Mouse (Mus musculus) limb, embryonic 10.5 days (tissue): Measurements from ENCODE around the gene Fgfr2. TPM values are rescaled to one million over a fixed set of nuclear protein-coding genes. Genes with fewer than 3 reads are reported as not detected.

Experiments used
- DNase-seq: peaks from one replicate; pipeline ENCODE4 v3.0.0-alpha.2; 2017; ENCODE audit warnings: low spot score
- H3K27ac ChIP-seq: fragments of 300-500 bp; sonication (generic); 2 replicates; pipeline ENCODE4 v1.5.1; 2016; ENCODE audit warnings: mild to moderate bottlenecking
- H3K27me3 ChIP-seq: fragments of 300-500 bp; sonication (generic); 2 replicates; pipeline ENCODE4 v1.6.1; 2016; ENCODE audit warnings: low read depth, mild to moderate bottlenecking; ENCODE audit not compliant: poor library complexity, severe bottlenecking
- H3K36me3 ChIP-seq: fragments of 300-500 bp; sonication (generic); 2 replicates; pipeline ENCODE4 v1.6.1; 2016; ENCODE audit warnings: mild to moderate bottlenecking, moderate library complexity
- H3K4me1 ChIP-seq: fragments of 300-500 bp; sonication (generic); 2 replicates; pipeline ENCODE4 v1.6.1; 2016
- H3K4me3 ChIP-seq: fragments of 300-500 bp; sonication (generic); 2 replicates; pipeline ENCODE4 v1.5.1; 2016; ENCODE audit warnings: mild to moderate bottlenecking, moderate library complexity
- H3K9me3 ChIP-seq: fragments of 300-500 bp; sonication (generic); replicated peaks from 2 replicates; pipeline ENCODE4 v1.6.1; 2016; ENCODE audit warnings: mild to moderate bottlenecking
- WGBS: fragments of 180-500 bp; shearing (Covaris S2); methylation state at CpG from one replicate; pipeline ENCODE4 v1.1.7; 2016; 5-methylcytosine and 5-hydroxymethylcytosine counted together
- polyA plus RNA-seq: library from polyadenylated mRNA; unstranded; fragments of >200 nt; fragmentation: Nextera tagmentation; extraction: Ambion mirVana; gene quantifications from 2 replicates; pipeline ENCODE4 v1.2.1, GENCODE M21; 2016

Fgfr2 gene
- polyA plus RNA-seq, 1 experiment from 2014 or later: 64.4 TPM

DNA sequence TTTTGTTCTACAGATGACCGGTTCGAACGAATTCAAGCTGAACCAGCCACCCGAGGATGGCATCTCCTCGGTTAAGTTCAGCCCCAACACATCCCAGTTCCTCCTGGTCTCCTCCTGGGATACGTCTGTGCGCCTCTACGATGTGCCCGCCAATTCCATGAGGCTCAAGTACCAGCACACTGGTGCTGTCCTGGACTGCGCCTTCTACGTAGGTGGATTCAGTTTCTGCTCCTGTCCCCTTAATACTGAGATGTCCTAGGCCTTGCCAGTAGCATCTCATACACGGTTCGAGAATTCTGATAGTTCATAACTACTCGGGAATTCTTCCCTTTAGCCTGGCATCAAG lies 1562.5 kb downstream of the Fgfr2 start:
- WGBS: under 1% methylated on average over 14 of the region's 14 CpGs
- Histone ChIP-seq H3K27ac (peak overlapping the region; percentile 98), H3K27me3 (peaks cover 39% of the 10 kb centered on the region), H3K4me3 (peak overlapping the region; percentile 92), H3K9me3 (no peaks in the 10 kb centered on the region), H3K36me3 (peaks cover 39% of the 10 kb centered on the region), H3K4me1 (peaks cover 32% of the 10 kb centered on the region)
- DNase-seq: no peak

DNA sequence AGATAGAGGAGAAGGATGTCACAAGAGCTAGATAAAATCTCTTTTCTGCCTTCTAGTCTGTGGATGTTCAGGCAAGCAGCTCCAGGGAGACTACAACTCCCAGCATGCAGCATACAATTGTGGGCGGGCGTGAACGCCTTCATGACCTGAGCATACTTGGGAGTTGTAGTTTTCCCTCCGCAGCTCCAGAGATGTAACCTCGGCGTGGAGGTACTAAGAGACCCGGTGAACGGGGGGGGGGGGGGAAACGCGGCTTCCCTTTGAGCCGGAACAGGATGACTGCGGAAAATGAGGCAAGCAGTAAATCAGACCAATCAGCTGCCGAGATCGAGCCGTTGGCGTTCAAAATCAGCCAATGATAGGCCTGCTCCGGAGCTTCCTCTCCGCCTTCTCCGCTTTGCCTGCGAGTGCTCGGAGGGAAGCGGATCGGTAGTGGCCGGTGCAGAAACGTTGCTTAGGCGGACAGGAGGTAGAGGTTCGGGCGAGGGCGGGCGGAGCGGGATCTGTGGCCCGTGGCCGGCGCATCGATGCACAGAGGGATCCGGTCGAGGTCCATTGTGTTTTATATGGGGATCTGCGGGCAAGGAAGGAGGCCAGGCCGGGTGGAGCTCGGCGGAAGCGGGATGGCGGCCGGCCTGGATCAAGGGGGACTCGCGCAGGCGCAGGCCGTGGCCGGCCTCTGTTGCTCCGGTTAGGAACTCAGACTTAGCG lies 1563.0 kb downstream of the Fgfr2 start, which contains the start of gene Bub3:
Gene Bub3, plus strand, starts transcription at position 237 of the 711 bp plus-strand sequence.
- WGBS: under 1% methylated on average over 46 of the region's 51 CpGs
- H3K27ac ChIP-seq: peak within 1 kb of the TSS; percentile 98

DNA sequence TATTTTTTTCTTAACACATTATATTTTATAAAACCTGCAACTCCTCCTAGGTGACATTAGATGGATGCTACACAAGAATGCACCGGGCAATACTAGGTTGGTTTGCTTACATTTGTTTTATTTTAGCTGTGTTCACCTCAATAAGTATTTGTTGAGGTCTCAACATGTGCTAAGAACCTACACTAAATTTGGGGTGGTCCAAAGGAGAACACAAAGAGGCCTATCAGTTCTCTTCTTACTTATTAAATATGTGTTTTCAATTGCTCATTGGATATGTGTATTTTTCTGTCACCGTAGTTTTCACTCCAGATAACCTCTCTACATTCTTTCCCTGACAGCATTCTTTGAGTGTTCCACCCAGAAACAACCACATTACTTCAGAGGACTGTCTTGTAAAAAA lies 1565.4 kb downstream of the Fgfr2 start:
- no peak for DNase-seq
- no peak overlapping the region for H3K4me3 ChIP-seq
- H3K27me3 ChIP-seq: peaks cover 69% of the 10 kb centered on the region
- 37% methylated on average over 2 of the region's 2 CpGs for WGBS
- peaks cover 50% of the 10 kb centered on the region for H3K4me1 ChIP-seq
- peaks cover 11% of the 10 kb centered on the region for H3K36me3 ChIP-seq
- H3K27ac ChIP-seq: no peak overlapping the region
- no peaks in the 10 kb centered on the region for H3K9me3 ChIP-seq

More for the DNA sequence above, 1563.0 kb downstream of the Fgfr2 start, which contains the start of gene Bub3:
- Histone ChIP-seq H3K27me3 (peaks cover 45% of the 10 kb centered on the region), H3K36me3 (peaks cover 35% of the 10 kb centered on the region), H3K9me3 (no peaks in the 10 kb centered on the region), H3K4me3 (peak within 1 kb of the TSS; percentile 92), H3K4me1 (peaks cover 37% of the 10 kb centered on the region)
- DNase-seq: peak; percentile 91

DNA sequence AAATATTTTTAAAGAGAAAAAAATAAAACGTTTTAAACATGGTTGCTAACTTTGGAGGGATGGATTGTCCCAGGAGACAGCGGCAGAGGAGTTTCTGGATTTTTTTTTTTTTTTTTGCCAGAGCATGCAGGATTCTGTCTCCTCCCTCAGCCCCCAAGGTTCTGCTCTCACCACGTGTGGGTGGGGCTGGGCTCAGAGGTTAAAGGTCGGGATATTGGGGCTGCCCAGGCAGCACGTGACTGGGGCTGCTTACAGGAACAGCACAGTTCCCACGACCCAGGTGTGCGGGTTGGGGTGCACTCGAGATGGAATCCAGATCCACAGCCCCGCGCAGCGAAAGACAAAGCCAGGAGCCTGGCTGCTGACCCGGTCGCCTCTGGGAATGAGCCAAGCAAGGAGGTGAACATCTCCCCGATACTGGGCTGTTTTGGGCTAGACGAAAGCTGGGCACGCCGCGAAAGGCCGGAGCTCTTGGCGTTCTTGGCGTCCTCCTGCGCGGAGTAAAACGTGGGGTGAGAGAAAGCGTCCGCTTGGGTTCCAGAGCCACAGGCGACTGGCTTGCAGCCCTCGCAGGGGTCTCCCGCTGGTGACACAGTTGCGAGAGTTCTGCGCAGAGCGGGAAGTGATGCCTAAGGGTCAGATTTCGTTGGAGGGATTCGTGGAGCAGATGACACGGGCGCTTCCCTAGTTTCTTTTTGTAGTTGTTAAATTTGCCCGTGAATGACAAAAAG lies 1566.4 kb downstream of the Fgfr2 start:
- Histone ChIP-seq H3K27ac (peak overlapping the region; percentile 30; the same call in 1 of the 2 replicates), H3K4me1 (peaks cover 49% of the 10 kb centered on the region), H3K36me3 (peaks cover under 1% of the 10 kb centered on the region; the same call in 1 of the 2 replicates), H3K27me3 (peaks cover 79% of the 10 kb centered on the region), H3K4me3 (peak overlapping the region; percentile 37), H3K9me3 (no peaks in the 10 kb centered on the region)
- under 1% methylated on average over 37 of the region's 37 CpGs for WGBS
- peak; percentile 68 for DNase-seq

DNA sequence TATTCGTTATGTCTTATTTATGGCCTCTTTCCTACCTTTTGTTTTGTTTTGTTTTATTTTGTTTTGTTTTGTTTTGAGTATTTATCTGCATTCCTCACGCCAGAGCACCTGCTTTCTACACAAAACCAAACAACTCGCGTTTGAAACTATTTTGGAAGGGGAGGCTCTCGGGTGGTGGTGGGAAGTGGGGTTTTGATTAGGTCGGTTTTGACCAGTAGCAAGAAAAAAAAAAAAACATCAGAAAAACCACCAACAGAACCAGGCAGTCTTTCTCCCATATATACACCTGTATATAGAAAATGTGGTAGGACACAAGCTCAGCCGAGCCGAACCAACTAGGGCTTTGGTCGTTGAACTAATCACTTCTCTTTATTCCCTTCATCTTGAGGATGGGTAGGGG lies 1567.0 kb downstream of the Fgfr2 start:
- H3K4me1 ChIP-seq: peaks cover 45% of the 10 kb centered on the region

DNA sequence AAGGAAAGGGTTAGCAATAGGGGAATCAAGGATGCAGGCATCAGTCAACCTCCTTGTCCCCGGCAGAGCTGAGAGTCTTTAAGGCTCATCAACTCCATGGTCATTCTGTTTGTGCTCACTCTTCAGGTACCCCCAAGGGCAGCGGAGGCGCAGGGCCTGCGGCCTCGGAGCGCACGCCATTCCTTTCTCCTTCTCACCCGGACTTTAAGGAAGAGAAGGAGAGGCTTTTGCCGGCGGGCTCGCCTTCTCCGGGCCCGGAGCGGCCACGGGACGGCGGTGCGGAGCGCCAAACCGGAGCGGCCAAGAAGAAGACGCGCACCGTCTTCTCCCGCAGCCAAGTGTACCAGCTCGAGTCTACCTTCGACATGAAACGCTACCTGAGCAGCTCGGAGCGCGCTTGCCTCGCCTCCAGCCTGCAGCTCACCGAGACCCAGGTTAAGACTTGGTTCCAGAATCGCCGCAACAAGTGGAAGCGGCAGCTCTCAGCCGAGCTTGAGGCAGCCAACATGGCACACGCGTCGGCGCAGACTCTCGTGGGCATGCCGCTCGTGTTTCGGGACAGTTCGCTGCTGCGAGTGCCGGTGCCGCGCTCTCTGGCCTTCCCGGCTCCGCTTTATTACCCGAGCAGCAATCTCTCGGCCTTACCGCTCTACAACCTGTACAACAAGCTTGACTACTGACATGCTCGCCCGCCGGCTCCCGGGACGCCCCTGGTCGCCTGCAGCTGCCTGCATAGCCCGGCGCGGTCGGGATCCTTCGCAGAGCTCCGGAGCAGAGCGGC lies 1567.7 kb downstream of the Fgfr2 start:
- H3K36me3 ChIP-seq: no peaks in the 10 kb centered on the region
- H3K27ac ChIP-seq: no peak overlapping the region
- peaks cover 44% of the 10 kb centered on the region for H3K4me1 ChIP-seq
- no peaks in the 10 kb centered on the region for H3K9me3 ChIP-seq
- H3K27me3 ChIP-seq: peaks cover 91% of the 10 kb centered on the region
- under 1% methylated on average over 68 of the region's 68 CpGs for WGBS
- peak overlapping the region; percentile 36 for H3K4me3 ChIP-seq
- peak; percentile 79 for DNase-seq

More for the DNA sequence above, 1567.0 kb downstream of the Fgfr2 start:
- 2% methylated on average over 9 of the region's 9 CpGs for WGBS
- H3K36me3 ChIP-seq: no peaks in the 10 kb centered on the region
- H3K27me3 ChIP-seq: peaks cover 85% of the 10 kb centered on the region
- H3K9me3 ChIP-seq: no peaks in the 10 kb centered on the region
- DNase-seq: no peak
- H3K27ac ChIP-seq: no peak overlapping the region
- H3K4me3 ChIP-seq: 0 out of 2 replicates have a peak overlapping the region, but pooled peaks have one; percentile 36

DNA sequence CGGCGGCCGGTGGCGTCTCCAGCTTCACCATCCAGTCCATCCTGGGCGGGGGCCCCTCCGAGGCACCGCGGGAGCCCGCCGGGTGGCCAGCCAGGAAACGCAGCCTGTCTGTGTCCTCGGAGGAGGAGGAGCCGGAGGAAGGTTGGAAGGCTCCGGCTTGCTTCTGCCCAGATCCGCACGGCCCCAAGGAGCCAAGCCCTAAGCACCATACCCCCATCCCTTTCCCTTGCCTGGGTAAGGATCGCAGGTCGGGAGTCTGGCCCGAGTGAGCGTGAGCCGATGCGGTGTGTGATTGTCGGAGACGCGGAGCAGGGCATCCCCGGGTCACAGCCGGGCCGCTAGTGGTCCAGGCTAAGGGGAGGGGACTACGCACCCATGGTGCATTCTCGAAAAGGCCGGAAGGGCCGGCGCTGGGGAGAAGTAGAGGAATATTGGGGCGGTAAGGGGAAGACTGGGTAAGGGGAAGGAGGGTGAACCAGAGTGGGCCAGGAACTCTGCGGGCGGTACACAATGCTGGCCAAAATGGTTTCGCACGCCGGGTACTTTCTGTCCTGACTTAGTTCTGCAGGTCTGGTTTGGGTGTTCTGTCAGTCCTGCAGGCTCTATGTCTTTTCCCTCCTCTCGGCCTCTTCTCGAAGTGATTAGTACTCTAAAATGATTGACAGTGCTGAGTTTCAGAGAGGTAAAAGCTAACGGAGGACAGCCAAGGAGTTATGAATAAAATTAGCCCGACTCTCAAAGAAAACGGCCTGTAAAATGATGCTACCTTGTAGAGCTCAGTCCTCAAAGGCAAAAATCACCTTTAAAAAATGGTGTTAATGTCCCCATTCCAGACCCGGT lies 1568.6 kb downstream of the Fgfr2 start:
- Histone ChIP-seq H3K36me3 (no peaks in the 10 kb centered on the region), H3K27me3 (peaks cover 100% of the 10 kb centered on the region), H3K9me3 (no peaks in the 10 kb centered on the region), H3K27ac (0 out of 2 replicates have a peak overlapping the region, but pooled peaks have one; percentile 8), H3K4me3 (peak overlapping the region; percentile 54), H3K4me1 (peaks cover 44% of the 10 kb centered on the region)
- under 1% methylated on average over 45 of the region's 45 CpGs for WGBS
- peak; percentile 72 for DNase-seq

DNA sequence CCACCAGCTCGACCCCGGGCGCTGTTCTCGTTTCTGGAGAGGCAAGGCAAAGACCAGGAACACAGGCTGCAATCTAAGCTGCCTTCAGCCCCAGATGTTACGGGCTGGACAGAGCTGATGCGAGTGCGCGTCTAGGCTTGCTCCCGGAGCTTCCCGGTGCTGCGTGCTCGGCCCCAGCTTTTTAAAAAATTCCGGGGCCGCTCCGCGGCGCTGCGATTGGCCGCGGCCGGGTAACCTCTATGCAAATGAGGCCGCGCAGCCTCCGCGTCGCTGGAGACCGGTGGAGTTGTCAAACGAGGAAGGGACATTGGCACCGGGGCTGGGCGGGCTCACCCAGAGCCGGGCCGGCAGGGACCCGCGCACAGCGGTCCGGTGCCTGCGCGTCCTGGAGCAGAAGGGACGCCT lies 1569.4 kb downstream of the Fgfr2 start:
- Histone ChIP-seq H3K27me3 (peaks cover 100% of the 10 kb centered on the region), H3K9me3 (no peaks in the 10 kb centered on the region), H3K36me3 (no peaks in the 10 kb centered on the region), H3K4me1 (peaks cover 44% of the 10 kb centered on the region), H3K27ac (0 out of 2 replicates have a peak overlapping the region, but pooled peaks have one; percentile 8), H3K4me3 (peak overlapping the region; percentile 54)
- under 1% methylated on average over 39 of the region's 39 CpGs for WGBS
- DNase-seq: peak; percentile 80

DNA sequence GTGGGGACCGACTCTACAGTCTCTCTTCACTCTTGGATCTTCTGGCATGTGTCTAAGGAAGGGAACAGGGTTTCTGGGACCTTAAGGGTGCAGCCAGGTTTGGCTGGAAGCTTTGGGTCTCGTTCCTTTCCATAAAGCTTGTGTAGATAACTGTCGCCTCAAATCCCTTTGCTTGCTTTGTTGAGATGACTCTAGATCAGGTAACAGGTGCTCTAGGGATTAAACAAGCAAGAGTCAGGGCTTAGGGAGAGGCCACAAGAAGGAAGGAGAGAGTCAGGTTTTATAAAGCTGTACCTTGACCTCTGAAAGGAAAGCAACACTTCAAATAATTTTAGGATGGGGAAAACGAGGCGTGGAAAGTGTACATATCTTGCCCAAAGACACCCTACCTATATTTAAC lies 1570.4 kb downstream of the Fgfr2 start:
- no peak for DNase-seq
- Histone ChIP-seq H3K36me3 (no peaks in the 10 kb centered on the region), H3K27me3 (peaks cover 100% of the 10 kb centered on the region), H3K27ac (no peak overlapping the region), H3K4me3 (no peak overlapping the region), H3K4me1 (peaks cover 44% of the 10 kb centered on the region), H3K9me3 (no peaks in the 10 kb centered on the region)
- 2% methylated on average over 5 of the region's 5 CpGs for WGBS

DNA sequence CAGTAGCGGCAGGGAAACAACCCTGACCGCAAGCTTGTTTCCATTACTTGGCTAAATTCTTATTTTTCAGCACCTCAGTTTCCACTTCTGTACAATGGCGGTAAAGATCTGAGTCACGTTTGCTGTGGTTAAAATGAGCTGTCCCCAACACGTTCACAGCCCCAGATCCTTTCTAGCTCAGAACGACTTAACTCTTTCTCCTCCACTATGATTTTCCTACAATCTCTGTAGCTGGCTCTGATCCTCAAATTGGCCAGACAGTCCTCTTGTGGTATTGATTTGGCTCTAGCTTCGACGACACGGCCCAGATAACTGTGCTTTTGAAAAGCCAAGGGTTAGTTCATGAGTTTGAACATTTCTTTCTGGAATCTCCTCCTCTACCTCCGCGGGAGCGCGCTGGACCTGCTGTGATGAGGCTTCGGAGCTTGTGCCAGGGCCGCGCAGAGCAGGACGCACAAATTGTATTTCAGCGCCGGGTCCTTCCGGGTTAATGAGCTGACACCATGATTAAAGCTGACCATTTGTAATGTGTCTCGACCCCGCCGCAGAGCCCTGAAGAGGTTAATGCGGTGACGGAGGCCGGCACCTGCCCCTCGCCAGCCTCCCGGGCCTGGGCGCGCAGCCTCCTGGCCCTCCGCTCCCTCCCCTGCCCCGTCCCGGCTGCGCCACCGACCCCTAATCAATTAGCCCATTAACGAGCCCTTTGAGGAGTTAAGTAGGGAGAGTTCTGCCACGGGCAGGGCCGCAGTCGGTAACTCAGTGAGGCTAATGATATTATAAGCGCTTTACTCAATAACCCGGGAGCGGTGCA lies 1571.0 kb downstream of the Fgfr2 start:
- peaks cover 100% of the 10 kb centered on the region for H3K27me3 ChIP-seq
- H3K36me3 ChIP-seq: no peaks in the 10 kb centered on the region
- no peaks in the 10 kb centered on the region for H3K9me3 ChIP-seq
- under 1% methylated on average over 42 of the region's 42 CpGs for WGBS
- peaks cover 41% of the 10 kb centered on the region for H3K4me1 ChIP-seq
- no peak overlapping the region for H3K27ac ChIP-seq
- H3K4me3 ChIP-seq: no peak overlapping the region; the same call in 1 of the 2 replicates
- peak; percentile 56 for DNase-seq

DNA sequence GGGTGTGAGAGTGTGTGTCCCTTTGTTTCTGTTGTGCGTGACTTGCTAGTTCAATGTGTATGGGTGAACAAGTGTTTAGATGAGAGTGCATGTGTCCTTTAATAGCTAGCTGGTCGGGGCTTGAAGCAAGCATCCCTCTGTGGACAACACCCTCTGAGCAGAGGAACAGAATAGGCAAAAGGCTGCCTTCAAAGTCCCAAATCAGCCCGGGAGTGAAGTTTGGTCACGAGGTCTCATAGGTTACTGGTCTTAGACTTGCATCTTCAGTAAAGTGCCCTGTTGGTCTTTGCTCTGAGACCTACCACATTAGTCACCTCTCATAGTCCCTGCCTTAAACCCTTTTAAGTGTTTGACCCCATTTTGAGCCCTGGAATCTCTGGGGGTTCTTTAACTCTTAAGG lies 1571.7 kb downstream of the Fgfr2 start:
- Histone ChIP-seq H3K9me3 (no peaks in the 10 kb centered on the region), H3K36me3 (no peaks in the 10 kb centered on the region), H3K4me1 (peaks cover 34% of the 10 kb centered on the region), H3K27ac (no peak overlapping the region), H3K4me3 (no peak overlapping the region), H3K27me3 (peaks cover 100% of the 10 kb centered on the region)
- peak; percentile 37 for DNase-seq
- 2% methylated on average over 4 of the region's 4 CpGs for WGBS
